Mouse (Mus musculus) midbrain, embryonic 12.5 days (tissue): ENCODE data around the gene Slc22a8. TPM values are rescaled to one million over a fixed set of nuclear protein-coding genes. Genes with fewer than 3 reads are reported as not detected.
A peak's percentile ranks its signal among the peaks of the same experiment; 100 is the strongest.

Source experiments
- ATAC-seq: fragments of 200-750 bp; cut with Nextera tagmentation; 2 replicates; pipeline ENCODE4 v1.8.0; 2017; ENCODE audit warnings: low read depth, moderate TSS enrichment, moderate library complexity; ENCODE audit not compliant: low FRiP score
- H3K27ac ChIP-seq: fragments of 300-500 bp; sonication (generic); replicated peaks from 2 replicates; pipeline ENCODE4 v1.5.1; 2016; ENCODE audit warnings: mild to moderate bottlenecking
- H3K27me3 ChIP-seq: fragments of 300-500 bp; sonication (generic); 2 replicates; pipeline ENCODE4 v1.6.1; 2016; ENCODE audit warnings: mild to moderate bottlenecking
- H3K36me3 ChIP-seq: fragments of 300-500 bp; sonication (generic); 2 replicates; pipeline ENCODE4 v1.6.1; 2016
- H3K4me1 ChIP-seq: fragments of 300-500 bp; sonication (generic); 2 replicates; pipeline ENCODE4 v1.6.1; 2016
- H3K4me2 ChIP-seq: fragments of 300-500 bp; sonication (generic); replicated peaks from 2 replicates; pipeline ENCODE4 v1.6.1; 2016; ENCODE audit warnings: mild to moderate bottlenecking, moderate library complexity
- H3K4me3 ChIP-seq: fragments of 300-500 bp; sonication (generic); 2 replicates; pipeline ENCODE4 v1.5.1; 2016; ENCODE audit warnings: mild to moderate bottlenecking
- H3K9ac ChIP-seq: fragments of 300-500 bp; sonication (generic); replicated peaks from 2 replicates; pipeline ENCODE4 v1.6.1; 2016; ENCODE audit warnings: mild to moderate bottlenecking, moderate library complexity
- H3K9me3 ChIP-seq: fragments of 300-500 bp; sonication (generic); 2 replicates; pipeline ENCODE4 v1.6.1; 2016; ENCODE audit warnings: mild to moderate bottlenecking
- WGBS: fragments of 180-500 bp; shearing (Covaris S2); methylation state at CpG from one replicate; pipeline ENCODE4 v1.1.7; 2016; 5-methylcytosine and 5-hydroxymethylcytosine counted together
- polyA plus RNA-seq: library from polyadenylated mRNA; unstranded; fragments of >200 nt; fragmentation: Nextera tagmentation; extraction: Ambion mirVana; gene quantifications from 2 replicates; pipeline ENCODE4 v1.2.1, GENCODE M21; 2016

The Slc22a8 gene
- polyA plus RNA-seq, result 0.77 and 0.89 TPM in 2 replicates

DNA sequence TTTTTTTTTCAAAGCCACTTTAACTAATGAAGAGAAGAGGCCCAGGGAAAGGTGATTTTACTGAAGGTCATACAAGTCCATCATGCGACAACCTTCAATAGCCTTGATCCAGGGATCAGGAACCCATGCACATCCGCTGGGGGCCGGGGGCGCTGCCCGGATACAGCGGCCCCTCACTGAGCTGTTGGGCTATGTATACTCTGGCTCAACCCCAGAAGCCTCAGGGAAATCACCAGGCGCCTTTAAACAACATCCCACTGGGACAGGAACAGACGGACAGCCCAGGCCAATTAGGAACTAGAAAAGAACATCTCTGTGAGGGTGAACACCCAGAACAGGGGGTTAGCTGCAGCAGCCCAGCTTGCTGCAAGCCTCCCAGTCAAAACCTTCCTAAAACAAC is at the start of gene Slc22a8:
Gene Slc22a8 (plus strand): TSS at position 301 of the 400 bp plus-strand sequence.
- Histone ChIP-seq H3K9ac (no peak within 1 kb of the TSS), H3K4me1 (peaks cover 12% of the 10 kb centered on the region), H3K36me3 (no peaks in the 10 kb centered on the region), H3K4me3 (no peak within 1 kb of the TSS), H3K27me3 (no peaks in the 10 kb centered on the region), H3K4me2 (no peak within 1 kb of the TSS), H3K27ac (0 out of 2 replicates have a peak within 1 kb of the TSS, but pooled peaks have one; percentile 10), H3K9me3 (no peaks in the 10 kb centered on the region)
- no peak for ATAC-seq
- 62% methylated on average over 8 of the region's 8 CpGs for WGBS

DNA sequence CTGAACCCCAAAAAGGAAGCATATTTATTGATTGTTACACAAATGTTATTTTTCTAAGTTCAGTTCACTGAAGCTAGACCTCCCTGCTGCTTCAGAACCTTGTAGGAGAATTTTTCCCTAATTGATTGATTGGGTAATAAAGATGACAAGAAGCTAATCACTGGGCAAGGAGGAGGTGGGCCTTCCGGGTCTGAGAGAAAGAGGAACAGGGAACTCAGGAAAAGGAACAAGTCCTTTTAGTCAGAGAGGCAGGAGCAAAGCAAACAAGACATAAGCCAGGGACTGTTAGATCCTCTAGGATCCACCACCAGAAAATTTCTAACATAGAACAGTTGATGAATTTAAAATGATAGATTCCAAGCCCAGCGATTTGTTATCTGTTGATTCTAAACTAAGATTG is 32.2 kb upstream of the Slc22a8 start:
- Histone ChIP-seq H3K36me3 (no peaks in the 10 kb centered on the region), H3K4me1 (no peaks in the 10 kb centered on the region), H3K9me3 (no peaks in the 10 kb centered on the region), H3K4me3 (no peak overlapping the region), H3K27me3 (no peaks in the 10 kb centered on the region), H3K27ac (no peak overlapping the region), H3K9ac (no peak overlapping the region), H3K4me2 (no peak overlapping the region)
- no peak for ATAC-seq
- 74% methylated on average over 2 of the region's 2 CpGs for WGBS

DNA sequence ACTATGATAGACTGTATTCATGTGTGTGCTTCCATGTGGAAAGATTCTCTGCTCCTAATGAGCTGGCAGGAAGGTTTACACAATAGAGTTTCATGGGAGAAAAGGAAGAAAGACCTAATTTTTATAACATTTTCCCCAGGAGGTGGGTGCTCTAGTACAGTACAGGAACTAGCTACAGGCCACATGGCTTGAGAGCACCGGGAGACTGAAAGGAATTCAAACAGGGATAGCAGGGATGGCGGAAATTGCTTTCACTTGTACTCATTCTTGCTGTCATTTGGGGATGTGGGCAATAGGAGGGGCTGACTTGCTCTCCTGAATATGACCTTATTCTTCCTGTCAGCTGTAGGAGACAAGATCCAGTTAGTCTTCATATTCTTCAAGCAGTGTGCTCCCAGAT is 27.0 kb upstream of the Slc22a8 start:
- Histone ChIP-seq H3K4me3 (no peak overlapping the region), H3K36me3 (no peaks in the 10 kb centered on the region), H3K9me3 (no peaks in the 10 kb centered on the region), H3K9ac (no peak overlapping the region), H3K27ac (no peak overlapping the region), H3K4me2 (no peak overlapping the region), H3K27me3 (no peaks in the 10 kb centered on the region), H3K4me1 (peaks cover 7% of the 10 kb centered on the region; the same call in 1 of the 2 replicates)
- 66% methylated on average over 2 of the region's 2 CpGs for WGBS
- no peak for ATAC-seq

DNA sequence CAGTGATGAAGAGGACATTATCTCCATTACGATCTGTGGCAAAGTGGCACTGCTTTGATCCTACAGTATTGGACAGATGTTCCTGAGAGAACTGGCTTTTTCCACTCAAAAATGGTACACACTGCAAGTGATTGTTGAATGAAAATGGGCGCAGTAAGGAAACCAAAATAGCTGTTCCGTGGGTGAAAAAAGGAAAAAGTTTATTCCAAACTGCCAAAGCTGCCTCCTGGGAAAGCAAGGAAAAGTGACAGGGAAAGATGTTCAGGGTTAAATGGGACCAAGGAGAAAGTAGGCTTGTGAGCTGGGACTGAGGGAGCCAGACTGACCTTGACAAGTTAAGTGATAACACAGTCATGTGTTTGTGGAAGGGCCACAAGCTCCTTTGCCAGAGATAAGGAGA is 26.6 kb upstream of the Slc22a8 start:
- no peak overlapping the region for H3K27ac ChIP-seq
- 80% methylated on average over 3 of the region's 3 CpGs for WGBS
- ATAC-seq, result no peak
- H3K9ac ChIP-seq, result no peak overlapping the region
- no peaks in the 10 kb centered on the region for H3K36me3 ChIP-seq
- no peak overlapping the region for H3K4me3 ChIP-seq
- H3K4me2 ChIP-seq, result no peak overlapping the region
- no peaks in the 10 kb centered on the region for H3K27me3 ChIP-seq
- H3K9me3 ChIP-seq, result no peaks in the 10 kb centered on the region
- H3K4me1 ChIP-seq, result peaks cover 9% of the 10 kb centered on the region; the same call in 1 of the 2 replicates

DNA sequence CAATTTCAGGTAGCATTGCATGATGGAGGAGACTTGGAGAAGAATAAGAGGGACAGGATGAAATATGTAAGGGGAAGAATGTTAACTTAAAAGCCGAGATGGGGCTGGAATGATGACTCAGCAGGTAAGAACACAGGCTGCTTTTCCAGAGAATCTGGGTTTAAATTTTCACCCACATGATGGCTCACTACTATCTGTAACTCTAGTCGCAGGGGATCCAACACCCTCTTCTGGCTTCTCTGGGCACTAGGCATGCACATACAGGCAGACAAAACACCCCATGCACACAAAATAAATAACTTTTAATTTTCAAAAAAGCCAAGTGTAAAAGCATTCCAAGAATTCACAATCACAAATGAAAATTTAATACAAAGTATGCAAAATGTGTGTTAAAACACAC is 25.8 kb upstream of the Slc22a8 start:
- H3K27me3 ChIP-seq, result no peaks in the 10 kb centered on the region
- H3K9me3 ChIP-seq, result no peaks in the 10 kb centered on the region
- no peak overlapping the region for H3K4me3 ChIP-seq
- no peak overlapping the region for H3K9ac ChIP-seq
- WGBS, result 85% methylated on average over 2 of the region's 2 CpGs
- ATAC-seq, result no peak
- no peaks in the 10 kb centered on the region for H3K36me3 ChIP-seq
- peaks cover 14% of the 10 kb centered on the region; the same call in 1 of the 2 replicates for H3K4me1 ChIP-seq
- no peak overlapping the region for H3K27ac ChIP-seq
- no peak overlapping the region for H3K4me2 ChIP-seq

DNA sequence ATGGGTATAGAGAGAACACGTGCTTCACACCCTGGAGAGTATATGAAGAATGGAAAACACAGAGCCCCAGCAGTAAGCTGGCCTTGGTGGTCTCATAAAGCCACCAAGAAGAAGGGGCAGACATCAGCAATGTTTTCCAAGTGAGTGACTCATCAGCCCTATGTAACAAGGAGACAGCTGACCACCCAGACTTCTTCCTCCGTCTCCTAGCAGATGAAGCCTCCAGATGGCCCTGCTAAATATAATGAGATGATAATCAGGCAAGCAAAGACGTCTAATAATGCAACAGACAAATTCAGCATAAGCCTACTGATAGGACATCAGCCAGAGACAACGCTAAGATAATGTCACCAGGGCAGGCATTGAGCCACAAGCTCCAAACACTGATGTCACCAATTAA is 25.1 kb upstream of the Slc22a8 start:
- H3K27ac ChIP-seq, result no peak overlapping the region
- no peaks in the 10 kb centered on the region for H3K36me3 ChIP-seq
- WGBS, result 27% methylated on average over 4 of the region's 4 CpGs
- no peaks in the 10 kb centered on the region for H3K9me3 ChIP-seq
- no peak overlapping the region for H3K4me2 ChIP-seq
- H3K27me3 ChIP-seq, result no peaks in the 10 kb centered on the region
- ATAC-seq, result peak; percentile 58; the same call in 1 of the 2 replicates
- no peak overlapping the region for H3K4me3 ChIP-seq
- H3K4me1 ChIP-seq, result peaks cover 14% of the 10 kb centered on the region; the same call in 1 of the 2 replicates
- 0 out of 2 replicates have a peak overlapping the region, but pooled peaks have one; percentile 24 for H3K9ac ChIP-seq

DNA sequence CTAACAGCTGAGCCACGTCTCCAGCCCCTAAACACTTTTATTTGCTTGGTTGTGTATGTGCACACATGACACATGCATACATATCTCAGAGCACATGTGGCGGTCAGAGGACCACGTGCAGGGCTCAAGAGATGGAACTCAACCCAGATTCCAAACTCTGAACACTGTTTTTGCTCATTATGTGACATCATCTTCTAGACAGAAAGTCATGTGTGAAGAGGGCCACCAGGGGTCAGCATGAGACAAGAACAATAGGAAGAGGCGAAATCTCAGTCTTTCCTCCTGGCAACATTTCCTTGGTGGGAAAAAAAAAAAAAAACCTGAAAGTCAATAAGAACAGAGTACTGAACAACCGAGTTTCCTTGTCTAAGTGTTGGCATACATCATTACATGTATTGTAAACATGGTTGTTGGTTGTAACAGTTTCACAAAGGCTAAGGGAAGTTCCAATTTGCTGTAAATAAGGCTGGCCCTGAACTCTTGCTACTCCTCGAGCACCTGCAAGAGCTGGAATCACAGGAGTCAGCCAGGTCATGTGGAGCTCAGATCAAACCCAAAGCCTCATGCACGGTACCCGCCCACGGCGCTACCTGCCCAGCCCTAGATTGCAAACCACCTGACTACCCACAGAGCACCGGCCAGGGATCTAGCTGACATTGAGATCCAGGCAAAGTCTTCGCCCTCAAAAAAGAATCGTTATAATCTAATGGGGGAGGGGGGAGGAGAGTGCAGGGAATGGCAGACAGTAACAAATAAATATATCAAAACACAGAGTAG is 23.8 kb upstream of the Slc22a8 start:
- Histone ChIP-seq H3K36me3 (no peaks in the 10 kb centered on the region), H3K4me2 (no peak overlapping the region), H3K9ac (no peak overlapping the region), H3K4me3 (no peak overlapping the region), H3K9me3 (no peaks in the 10 kb centered on the region), H3K27ac (no peak overlapping the region), H3K27me3 (no peaks in the 10 kb centered on the region), H3K4me1 (peaks cover 14% of the 10 kb centered on the region; the same call in 1 of the 2 replicates)
- WGBS, result 53% methylated on average over 13 of the region's 13 CpGs
- ATAC-seq, result no peak

DNA sequence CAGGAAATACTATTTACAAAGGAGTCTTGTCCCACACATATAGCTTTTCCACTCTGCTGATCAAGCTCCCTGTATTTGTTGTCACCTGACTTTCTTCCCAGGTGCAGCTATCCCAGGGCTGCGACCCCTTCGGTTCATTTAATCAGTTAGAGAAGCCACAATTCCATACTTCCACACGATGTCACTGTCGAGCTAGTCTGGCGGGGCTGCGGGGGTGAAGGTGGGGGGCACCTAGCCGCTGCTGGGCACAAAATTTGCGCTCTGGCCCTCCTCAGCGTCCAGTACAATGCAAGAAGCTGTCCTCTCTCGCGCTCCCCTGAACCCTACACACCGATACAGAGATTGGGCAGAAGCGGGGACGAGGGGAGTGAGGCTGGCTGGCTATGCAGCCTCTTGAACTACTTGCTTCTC is 21.6 kb upstream of the Slc22a8 start:
- Histone ChIP-seq H3K27me3 (no peaks in the 10 kb centered on the region), H3K4me2 (peak overlapping the region; percentile 53), H3K9me3 (no peaks in the 10 kb centered on the region), H3K4me1 (peaks cover 14% of the 10 kb centered on the region; the same call in 1 of the 2 replicates), H3K4me3 (peak overlapping the region; percentile 23), H3K9ac (0 out of 2 replicates have a peak overlapping the region, but pooled peaks have one; percentile 37), H3K27ac (no peak overlapping the region), H3K36me3 (no peaks in the 10 kb centered on the region)
- WGBS, result 4% methylated on average over 14 of the region's 14 CpGs
- ATAC-seq, result 0 out of 2 replicates have a peak, but pooled peaks have one; percentile 23

DNA sequence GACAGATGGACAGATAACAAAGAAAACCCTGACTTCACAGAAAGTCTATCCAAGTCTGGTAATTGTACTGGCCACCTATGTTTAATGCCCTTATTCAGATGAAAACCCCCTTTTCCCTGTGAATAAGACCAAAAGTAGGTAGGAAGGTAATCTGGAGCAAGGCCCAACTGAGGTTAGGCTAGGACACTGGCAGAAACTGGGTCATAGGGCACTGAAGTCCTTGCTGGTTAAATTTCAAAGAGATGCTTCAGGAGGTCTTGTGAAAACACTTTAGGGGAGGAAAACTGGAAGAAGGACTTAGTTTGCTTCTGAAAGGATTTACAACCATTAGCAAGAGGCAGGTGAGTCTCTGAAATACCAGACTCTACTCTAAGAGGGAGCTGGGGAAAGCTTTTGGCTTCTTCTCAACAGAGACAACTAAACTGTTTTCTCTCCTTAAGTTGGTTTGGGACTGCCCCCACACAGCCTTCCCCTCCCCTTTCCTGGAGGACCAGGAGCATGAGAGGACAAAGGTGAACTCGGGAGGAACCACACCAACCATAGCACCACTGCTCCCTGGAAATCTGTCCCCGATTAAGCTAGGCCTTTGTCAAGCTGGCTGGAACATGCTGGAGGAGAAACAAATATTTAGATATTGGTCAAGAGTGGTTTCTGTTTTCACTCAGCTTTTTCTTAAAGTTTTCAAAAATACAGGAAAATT is 20.6 kb upstream of the Slc22a8 start:
- Histone ChIP-seq H3K4me3 (no peak overlapping the region), H3K36me3 (no peaks in the 10 kb centered on the region), H3K27ac (no peak overlapping the region), H3K27me3 (no peaks in the 10 kb centered on the region), H3K4me2 (no peak overlapping the region), H3K9me3 (no peaks in the 10 kb centered on the region), H3K9ac (no peak overlapping the region), H3K4me1 (peaks cover 14% of the 10 kb centered on the region; the same call in 1 of the 2 replicates)
- WGBS, result 67% methylated on average over 2 of the region's 2 CpGs
- no peak for ATAC-seq

DNA sequence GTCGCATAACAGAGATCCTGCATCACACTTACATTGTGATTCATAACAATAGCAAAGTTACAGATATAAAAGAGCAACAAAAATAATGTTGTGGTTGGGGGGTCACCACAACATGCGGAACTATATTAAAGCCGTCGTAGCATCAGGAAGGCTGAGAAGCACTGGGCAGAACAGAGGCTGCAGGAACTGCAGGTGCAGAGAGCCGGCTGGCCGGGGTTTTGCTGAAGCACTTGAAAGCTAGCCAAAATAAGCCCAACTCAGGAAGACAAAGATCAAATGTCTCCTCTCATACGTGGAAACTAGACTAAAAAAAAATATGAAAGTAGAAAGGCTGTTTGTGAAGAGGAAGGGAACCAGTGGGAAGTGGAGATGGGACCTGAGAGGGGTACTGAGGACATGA is 19.3 kb upstream of the Slc22a8 start:
- no peak overlapping the region for H3K4me2 ChIP-seq
- ATAC-seq, result no peak
- 67% methylated on average over 7 of the region's 7 CpGs for WGBS
- no peak overlapping the region for H3K9ac ChIP-seq
- 0 out of 2 replicates have a peak, but pooled peaks cover 7% of the 10 kb centered on the region for H3K4me1 ChIP-seq
- H3K36me3 ChIP-seq, result no peaks in the 10 kb centered on the region
- no peak overlapping the region for H3K4me3 ChIP-seq
- H3K27ac ChIP-seq, result no peak overlapping the region
- no peaks in the 10 kb centered on the region for H3K9me3 ChIP-seq
- H3K27me3 ChIP-seq, result no peaks in the 10 kb centered on the region

DNA sequence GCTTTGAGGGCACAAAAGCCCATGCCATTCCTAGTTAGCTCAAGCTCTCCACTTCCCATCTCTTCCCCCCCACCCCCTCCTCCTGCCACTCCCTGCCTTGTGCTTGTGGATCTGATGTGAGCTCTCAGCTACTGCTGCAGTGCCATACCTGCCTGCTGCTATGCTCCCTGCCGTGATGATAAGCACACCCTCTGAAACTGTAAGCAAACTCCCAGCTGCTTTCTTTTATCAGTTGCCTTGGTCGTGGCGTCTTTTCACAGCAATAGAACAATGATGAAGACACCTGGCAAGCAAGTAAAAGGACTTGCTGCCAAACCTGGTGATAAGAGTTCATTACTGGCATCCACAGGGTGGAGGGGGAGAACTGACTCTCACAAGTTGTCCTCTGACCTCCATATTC is 18.6 kb upstream of the Slc22a8 start:
- H3K36me3 ChIP-seq, result no peaks in the 10 kb centered on the region
- no peak overlapping the region for H3K4me2 ChIP-seq
- H3K4me3 ChIP-seq, result no peak overlapping the region
- H3K9ac ChIP-seq, result no peak overlapping the region
- 0 out of 2 replicates have a peak, but pooled peaks cover 7% of the 10 kb centered on the region for H3K4me1 ChIP-seq
- H3K27ac ChIP-seq, result no peak overlapping the region
- H3K27me3 ChIP-seq, result no peaks in the 10 kb centered on the region
- WGBS, result 43% methylated on average over 3 of the region's 3 CpGs
- no peaks in the 10 kb centered on the region for H3K9me3 ChIP-seq
- no peak for ATAC-seq

DNA sequence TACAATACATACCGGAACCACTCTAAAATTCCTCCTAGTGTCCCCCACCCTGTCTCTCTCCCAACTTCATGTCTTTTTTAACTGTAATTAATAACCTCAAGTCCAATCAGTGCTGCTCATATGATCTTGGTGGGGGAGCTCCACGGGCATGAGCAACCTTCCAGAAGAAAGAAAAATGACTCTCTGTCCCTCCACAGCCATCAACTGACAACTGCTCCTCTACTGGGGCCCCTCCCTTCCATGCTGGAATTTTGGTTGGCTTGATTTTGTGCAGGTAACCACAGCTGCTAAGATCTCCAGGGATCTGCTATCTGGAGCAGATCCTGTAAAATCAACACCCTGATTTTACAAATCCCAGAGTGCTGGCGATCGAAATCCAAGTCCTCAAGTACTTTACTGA is 13.6 kb upstream of the Slc22a8 start:
- no peak for ATAC-seq
- whole genome bisulfite sequencing, result 87% methylated on average over 4 of the region's 4 CpGs
- no peak overlapping the region for H3K27ac ChIP-seq

More for the DNA sequence above, 13.6 kb upstream of the Slc22a8 start:
- no peak overlapping the region for H3K9ac ChIP-seq
- no peaks in the 10 kb centered on the region for H3K9me3 ChIP-seq
- H3K4me3 ChIP-seq, result no peak overlapping the region
- no peaks in the 10 kb centered on the region; the same call in 1 of the 2 replicates for H3K27me3 ChIP-seq
- no peaks in the 10 kb centered on the region for H3K36me3 ChIP-seq
- H3K4me1 ChIP-seq, result peaks cover 8% of the 10 kb centered on the region
- no peak overlapping the region for H3K4me2 ChIP-seq
